Mouse (Mus musculus): ENCODE data around the gene Ces2b. TPM values are rescaled to one million over a fixed set of nuclear protein-coding genes. Genes with fewer than 3 reads are reported as not detected.

Ces2b gene
- polyA plus RNA-seq (2015; fragmentation: Nextera tagmentation; extraction: Ambion mirVana) = 1.2 and 1.4 TPM in 2 replicates

- no peak for ATAC-seq (ENCODE audit: borderline replicate concordance, extremely low read depth, low FRiP score, low TSS enrichment)
- Histone ChIP-seq H3K4me3 (no peak within 1 kb of the TSS), H3K4me1 (no peaks in the 10 kb centered on the region), H3K4me2 (no peak within 1 kb of the TSS), H3K9me3 (no peaks in the 10 kb centered on the region), H3K27ac (no peak within 1 kb of the TSS), H3K36me3 (no peaks in the 10 kb centered on the region), H3K27me3 (no peaks in the 10 kb centered on the region), H3K9ac (no peak within 1 kb of the TSS)
- 43% methylated on average over 5 of the region's 5 CpGs for WGBS
These were observed at the start of gene Ces2b for GRCm38 (mm10) chr8:104831440-104831839. Gene Ces2b, plus strand, starts transcription at chr8:104831572.

GRCm38 (mm10) chr8:104787049-104787448 is 44.3 kb upstream of the Ces2b start:
- Histone ChIP-seq H3K4me3 (no peak overlapping the region), H3K36me3 (no peaks in the 10 kb centered on the region), H3K27me3 (no peaks in the 10 kb centered on the region), H3K9me3 (no peaks in the 10 kb centered on the region), H3K9ac (no peak overlapping the region), H3K4me2 (no peak overlapping the region), H3K4me1 (no peaks in the 10 kb centered on the region), H3K27ac (no peak overlapping the region)
- no peak for ATAC-seq (ENCODE audit: borderline replicate concordance, extremely low read depth, low FRiP score, low TSS enrichment)
- 69% methylated on average over 1 of the region's 1 CpGs for WGBS

- no peaks in the 10 kb centered on the region for H3K4me1 ChIP-seq
- no peak overlapping the region for H3K27ac ChIP-seq
- no peaks in the 10 kb centered on the region for H3K27me3 ChIP-seq
- 85% methylated on average over 2 of the region's 2 CpGs for WGBS
- H3K36me3 ChIP-seq = no peaks in the 10 kb centered on the region
- H3K9ac ChIP-seq = no peak overlapping the region
- no peaks in the 10 kb centered on the region for H3K9me3 ChIP-seq
- ATAC-seq (ENCODE audit: borderline replicate concordance, extremely low read depth, low FRiP score, low TSS enrichment) = no peak
- H3K4me3 ChIP-seq = no peak overlapping the region
- H3K4me2 ChIP-seq = no peak overlapping the region
These were observed 42.4 kb upstream of the Ces2b start for GRCm38 (mm10) chr8:104788929-104789328.

- H3K4me2 ChIP-seq = no peak overlapping the region
- H3K9me3 ChIP-seq = no peaks in the 10 kb centered on the region
- no peak overlapping the region for H3K4me3 ChIP-seq
- no peak overlapping the region for H3K27ac ChIP-seq
- H3K27me3 ChIP-seq = no peaks in the 10 kb centered on the region
- 40% methylated on average over 3 of the region's 3 CpGs for WGBS
- no peak overlapping the region for H3K9ac ChIP-seq
- no peaks in the 10 kb centered on the region for H3K4me1 ChIP-seq
- ATAC-seq (ENCODE audit: borderline replicate concordance, extremely low read depth, low FRiP score, low TSS enrichment) = no peak
- H3K36me3 ChIP-seq = no peaks in the 10 kb centered on the region
These were observed 41.3 kb upstream of the Ces2b start for GRCm38 (mm10) chr8:104789886-104790680.

GRCm38 (mm10) chr8:104799385-104799784 is 32.0 kb upstream of the Ces2b start:
- Histone ChIP-seq H3K4me3 (no peak overlapping the region), H3K9me3 (no peaks in the 10 kb centered on the region), H3K4me2 (no peak overlapping the region), H3K27me3 (no peaks in the 10 kb centered on the region), H3K36me3 (no peaks in the 10 kb centered on the region), H3K27ac (no peak overlapping the region), H3K9ac (no peak overlapping the region), H3K4me1 (no peaks in the 10 kb centered on the region)
- 93% methylated on average over 1 of the region's 1 CpGs for WGBS
- ATAC-seq (ENCODE audit: borderline replicate concordance, extremely low read depth, low FRiP score, low TSS enrichment) = no peak

- no peak overlapping the region for H3K4me3 ChIP-seq
- H3K27ac ChIP-seq = no peak overlapping the region
- 41% methylated on average over 2 of the region's 2 CpGs for WGBS
- no peaks in the 10 kb centered on the region for H3K27me3 ChIP-seq
- ATAC-seq (ENCODE audit: borderline replicate concordance, extremely low read depth, low FRiP score, low TSS enrichment) = no peak
- no peak overlapping the region for H3K4me2 ChIP-seq
- H3K9ac ChIP-seq = no peak overlapping the region
- H3K36me3 ChIP-seq = no peaks in the 10 kb centered on the region
- no peaks in the 10 kb centered on the region for H3K9me3 ChIP-seq
- H3K4me1 ChIP-seq = no peaks in the 10 kb centered on the region
These were observed 25.2 kb upstream of the Ces2b start for GRCm38 (mm10) chr8:104806127-104806526.

- no peak overlapping the region for H3K4me2 ChIP-seq
- H3K4me1 ChIP-seq = no peaks in the 10 kb centered on the region
- no peaks in the 10 kb centered on the region for H3K36me3 ChIP-seq
- H3K9ac ChIP-seq = no peak overlapping the region
- H3K27ac ChIP-seq = no peak overlapping the region
- H3K27me3 ChIP-seq = no peaks in the 10 kb centered on the region
- ATAC-seq (ENCODE audit: borderline replicate concordance, extremely low read depth, low FRiP score, low TSS enrichment) = no peak
- no peak overlapping the region for H3K4me3 ChIP-seq
- WGBS = 79% methylated on average over 7 of the region's 7 CpGs
- H3K9me3 ChIP-seq = no peaks in the 10 kb centered on the region
These were observed 22.6 kb upstream of the Ces2b start for GRCm38 (mm10) chr8:104808542-104809413.

- no peak overlapping the region for H3K9ac ChIP-seq
- no peaks in the 10 kb centered on the region for H3K36me3 ChIP-seq
- H3K27me3 ChIP-seq = no peaks in the 10 kb centered on the region
- H3K4me1 ChIP-seq = no peaks in the 10 kb centered on the region
- ATAC-seq (ENCODE audit: borderline replicate concordance, extremely low read depth, low FRiP score, low TSS enrichment) = no peak
- WGBS = 78% methylated on average over 3 of the region's 3 CpGs
- no peaks in the 10 kb centered on the region for H3K9me3 ChIP-seq
- no peak overlapping the region for H3K4me2 ChIP-seq
- H3K4me3 ChIP-seq = no peak overlapping the region
- no peak overlapping the region for H3K27ac ChIP-seq
These were observed 21.9 kb upstream of the Ces2b start for GRCm38 (mm10) chr8:104809436-104809835.

GRCm38 (mm10) chr8:104826912-104827311 is 4.5 kb upstream of the Ces2b start:
- Histone ChIP-seq H3K4me1 (no peaks in the 10 kb centered on the region), H3K9me3 (no peaks in the 10 kb centered on the region), H3K9ac (no peak overlapping the region), H3K27me3 (no peaks in the 10 kb centered on the region), H3K4me3 (no peak overlapping the region), H3K4me2 (no peak overlapping the region), H3K27ac (no peak overlapping the region), H3K36me3 (no peaks in the 10 kb centered on the region)
- 69% methylated on average over 1 of the region's 1 CpGs for WGBS
- ATAC-seq (ENCODE audit: borderline replicate concordance, extremely low read depth, low FRiP score, low TSS enrichment) = no peak

GRCm38 (mm10) chr8:104828221-104828620 is 3.2 kb upstream of the Ces2b start:
- no peak overlapping the region for H3K4me2 ChIP-seq
- no peaks in the 10 kb centered on the region for H3K36me3 ChIP-seq
- H3K27ac ChIP-seq = no peak overlapping the region
- H3K9me3 ChIP-seq = no peaks in the 10 kb centered on the region
- 70% methylated on average over 3 of the region's 3 CpGs for WGBS
- H3K9ac ChIP-seq = no peak overlapping the region
- ATAC-seq (ENCODE audit: borderline replicate concordance, extremely low read depth, low FRiP score, low TSS enrichment) = no peak
- no peaks in the 10 kb centered on the region for H3K27me3 ChIP-seq
- no peak overlapping the region for H3K4me3 ChIP-seq
- no peaks in the 10 kb centered on the region for H3K4me1 ChIP-seq

- Histone ChIP-seq H3K4me1 (no peaks in the 10 kb centered on the region), H3K27me3 (no peaks in the 10 kb centered on the region), H3K9me3 (no peaks in the 10 kb centered on the region), H3K9ac (no peak overlapping the region), H3K27ac (no peak overlapping the region), H3K4me2 (no peak overlapping the region), H3K36me3 (no peaks in the 10 kb centered on the region), H3K4me3 (no peak overlapping the region)
- WGBS = 77% methylated on average over 3 of the region's 3 CpGs
- ATAC-seq (ENCODE audit: borderline replicate concordance, extremely low read depth, low FRiP score, low TSS enrichment) = no peak
These were observed 10.1 kb downstream of the Ces2b start for GRCm38 (mm10) chr8:104841360-104842078.

Data from lung, embryonic 15.5 days (tissue).